Mouse (Mus musculus): ENCODE measurements around the gene Rnf25. TPM values are rescaled to one million over a fixed set of nuclear protein-coding genes. Genes with fewer than 3 reads are reported as not detected.

The Rnf25 gene
- polyA plus RNA-seq, 1 experiment = 31.3 TPM

GRCm38 (mm10) chr1:74569739-74570719 is 31.2 kb downstream of the Rnf25 start:
- 92% methylated on average over 29 of the region's 29 CpGs for WGBS
- Histone ChIP-seq H3K27ac (ENCODE audit: insufficient read depth, low read depth, low read length) (no peak overlapping the region), H3K4me3 (ENCODE audit: low read depth, low read length) (no peak overlapping the region), H3K27me3 (ENCODE audit: control insufficient read depth, insufficient read depth, low read length) (no peaks in the 10 kb centered on the region), H3K36me3 (ENCODE audit: control insufficient read depth, insufficient read depth, low read length) (peaks cover 71% of the 10 kb centered on the region), H3K4me1 (ENCODE audit: control insufficient read depth, insufficient read depth, insufficient read length, low read length) (no peaks in the 10 kb centered on the region)
- TF ChIP-seq CTCF (IDR thresholded peaks at IDR 0.05; ENCODE audit: extremely low read depth, insufficient read length, insufficient replicate concordance, low read depth, low read length) (no peak), POLR2A (IDR thresholded peaks at IDR 0.05; ENCODE audit: low read depth, low read length) (no peak)

GRCm38 (mm10) chr1:74565834-74566233 is 35.4 kb downstream of the Rnf25 start:
- H3K27ac ChIP-seq (ENCODE audit: insufficient read depth, low read depth, low read length) = no peak overlapping the region
- H3K4me1 ChIP-seq (ENCODE audit: control insufficient read depth, insufficient read depth, insufficient read length, low read length) = no peaks in the 10 kb centered on the region
- H3K36me3 ChIP-seq (ENCODE audit: control insufficient read depth, insufficient read depth, low read length) = peaks cover 38% of the 10 kb centered on the region
- H3K4me3 ChIP-seq (ENCODE audit: low read depth, low read length) = no peak overlapping the region
- WGBS = 87% methylated on average over 6 of the region's 6 CpGs
- H3K27me3 ChIP-seq (ENCODE audit: control insufficient read depth, insufficient read depth, low read length) = no peaks in the 10 kb centered on the region
- TF ChIP-seq CTCF (IDR thresholded peaks at IDR 0.05; ENCODE audit: extremely low read depth, insufficient read length, insufficient replicate concordance, low read depth, low read length) (no peak), POLR2A (IDR thresholded peaks at IDR 0.05; ENCODE audit: low read depth, low read length) (no peak)

GRCm38 (mm10) chr1:74559061-74559460 is 42.1 kb downstream of the Rnf25 start:
- Histone ChIP-seq H3K4me3 (ENCODE audit: low read depth, low read length) (no peak overlapping the region), H3K27me3 (ENCODE audit: control insufficient read depth, insufficient read depth, low read length) (no peaks in the 10 kb centered on the region), H3K36me3 (ENCODE audit: control insufficient read depth, insufficient read depth, low read length) (no peaks in the 10 kb centered on the region), H3K4me1 (ENCODE audit: control insufficient read depth, insufficient read depth, insufficient read length, low read length) (no peaks in the 10 kb centered on the region), H3K27ac (ENCODE audit: insufficient read depth, low read depth, low read length) (no peak overlapping the region)
- WGBS = 78% methylated on average over 5 of the region's 5 CpGs
- no peak for TF ChIP-seq CTCF (IDR thresholded peaks at IDR 0.05; ENCODE audit: extremely low read depth, insufficient read length, insufficient replicate concordance, low read depth, low read length)

DNA sequence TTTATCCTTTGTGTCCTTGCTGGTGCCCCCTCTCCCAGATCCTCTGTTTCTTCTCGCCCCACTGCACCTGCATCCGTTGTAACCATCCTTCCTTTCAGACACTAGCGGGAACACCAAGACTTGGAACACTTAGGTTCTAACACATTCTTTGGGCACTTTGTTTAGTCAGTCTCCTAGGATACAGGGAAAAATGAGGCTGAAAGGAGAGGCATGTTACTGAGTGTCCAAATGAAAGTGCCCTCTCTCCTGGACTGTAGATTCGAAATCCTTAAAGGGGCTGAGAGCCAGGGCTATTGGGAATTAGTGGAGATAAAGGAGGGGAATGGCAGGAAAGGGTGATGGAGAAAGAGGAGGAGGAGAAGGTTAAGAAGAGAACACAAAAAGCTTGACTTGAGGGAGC is 57.0 kb downstream of the Rnf25 start, which contains the start of gene Usp37:
Gene Usp37, minus strand, starts transcription at position 101 of the 400 bp plus-strand sequence.
- Histone ChIP-seq H3K27me3 (ENCODE audit: control insufficient read depth, insufficient read depth, low read length) (0 out of 2 replicates have a peak, but pooled peaks cover 9% of the 10 kb centered on the region), H3K36me3 (ENCODE audit: control insufficient read depth, insufficient read depth, low read length) (no peaks in the 10 kb centered on the region), H3K27ac (ENCODE audit: insufficient read depth, low read depth, low read length) (no peak within 1 kb of the TSS), H3K4me1 (ENCODE audit: control insufficient read depth, insufficient read depth, insufficient read length, low read length) (no peaks in the 10 kb centered on the region), H3K4me3 (ENCODE audit: low read depth, low read length) (no peak within 1 kb of the TSS)
- 77% methylated on average over 4 of the region's 4 CpGs for WGBS
- TF ChIP-seq CTCF (IDR thresholded peaks at IDR 0.05; ENCODE audit: extremely low read depth, insufficient read length, insufficient replicate concordance, low read depth, low read length) (no peak), POLR2A (IDR thresholded peaks at IDR 0.05; ENCODE audit: low read depth, low read length) (no peak)

Other genes with a start within 250 kb of the Rnf25 start
- 0.05 and 0.39 TPM in 2 replicates for gene Catip, start 239.3 kb downstream of the Rnf25 start, polyA plus RNA-seq (2012; rRNA removed)
- 12.7 and 17.9 TPM in 2 replicates for gene Slc11a1, start 226.2 kb downstream of the Rnf25 start, polyA plus RNA-seq (2012; rRNA removed)
- gene Ctdsp1, start 209.9 kb downstream of the Rnf25 start, polyA plus RNA-seq (2012; rRNA removed) = 58.4 and 177 TPM in 2 replicates
- 198 and 892 TPM in 2 replicates for gene Vil1, start 192.0 kb downstream of the Rnf25 start, polyA plus RNA-seq (2012; rRNA removed)
- 9.0 and 16.4 TPM in 2 replicates for gene Cnot9, start 95.3 kb downstream of the Rnf25 start, polyA plus RNA-seq (2012; rRNA removed)
- gene Plcd4, start 58.5 kb downstream of the Rnf25 start, polyA plus RNA-seq (2012; rRNA removed) = not detected in 2 replicates
- gene Usp37, start 57.1 kb downstream of the Rnf25 start, polyA plus RNA-seq (2012; rRNA removed) = 0.33 and 1.2 TPM in 2 replicates
- 5.0 and 8.5 TPM in 2 replicates for gene Zfp142, start 13.2 kb downstream of the Rnf25 start, polyA plus RNA-seq (2012; rRNA removed)
- 5.3 and 5.9 TPM in 2 replicates for gene Bcs1l, start 13.1 kb downstream of the Rnf25 start, polyA plus RNA-seq (2012; rRNA removed)
- 1.1 and 1.4 TPM in 2 replicates for gene Stk36, start within 50 bp of the Rnf25 start, polyA plus RNA-seq (2012; rRNA removed)
- 5.7 and 8.4 TPM in 2 replicates for gene Ttll4, start 60.3 kb upstream of the Rnf25 start, polyA plus RNA-seq (2012; rRNA removed)
- 5.6 and 36.2 TPM in 2 replicates for gene Cyp27a1, start 112.2 kb upstream of the Rnf25 start, polyA plus RNA-seq (2012; rRNA removed)
- gene Prkag3, start 147.8 kb upstream of the Rnf25 start, polyA plus RNA-seq (2012; rRNA removed) = 1.5 TPM in 1 of 2 replicates, not detected in the other
- 2.0 and 6.0 TPM in 2 replicates for gene Wnt6, start 170.5 kb upstream of the Rnf25 start, polyA plus RNA-seq (2012; rRNA removed)
- gene Wnt10a, start 190.1 kb upstream of the Rnf25 start, polyA plus RNA-seq (2012; rRNA removed) = 0.14 and 0.57 TPM in 2 replicates

All from small intestine, adult 2 months (tissue).